Mouse (Mus musculus) Patski (cell line): ENCODE data around the gene Slc37a3. TPM values are rescaled to one million over a fixed set of nuclear protein-coding genes. Genes with fewer than 3 reads are reported as not detected.

Experiments
- ATAC-seq: fragments of 100-300 bp; one replicate; pipeline ENCODE4 v1.8.0; 2021
- CTCF ChIA-PET: fragments of 350-600 bp; sonication (Branson Sonifier 250); formaldehyde crosslinking; loops from one replicate; lab custom pipeline; 2022; ENCODE audit warnings: inconsistent platforms; lab: Charles Lee
- POLR2A ChIA-PET: fragments of 350-600 bp; sonication (Branson Sonifier 250); formaldehyde crosslinking; loops from one replicate; lab custom pipeline; 2022; ENCODE audit warnings: antibody characterized with exemption, inconsistent platforms; lab: Charles Lee
- DNase-seq: peaks from one replicate; pipeline ENCODE4 v3.0.0-alpha.2; 2011; ENCODE audit warnings: low read depth, low spot score
- H3K27me3 ChIP-seq: fragments of 371-371 bp; one replicate; pipeline ENCODE4 v1.5.1; 2021
- CTCF ChIP-seq: fragments of 100-300 bp; IDR thresholded peaks from one replicate; pipeline ENCODE4 v1.5.1; 2021
- in situ Hi-C: fragments of 300-500 bp; cut with MboI; formaldehyde crosslinking; loops from 3 replicates; pipeline ENCODE4 v1.11.1; 2018; ENCODE audit warnings: low pct_unique_long_range_greater_than_20kb, mixed read lengths
- polyA plus RNA-seq: library from polyadenylated mRNA; unstranded; gene quantifications from one replicate; pipeline ENCODE4 v1.2.3, GENCODE M21; 2021

Slc37a3 gene
- polyA plus RNA-seq, 1 experiment from 2014 or later, result 71.7 TPM

DNA sequence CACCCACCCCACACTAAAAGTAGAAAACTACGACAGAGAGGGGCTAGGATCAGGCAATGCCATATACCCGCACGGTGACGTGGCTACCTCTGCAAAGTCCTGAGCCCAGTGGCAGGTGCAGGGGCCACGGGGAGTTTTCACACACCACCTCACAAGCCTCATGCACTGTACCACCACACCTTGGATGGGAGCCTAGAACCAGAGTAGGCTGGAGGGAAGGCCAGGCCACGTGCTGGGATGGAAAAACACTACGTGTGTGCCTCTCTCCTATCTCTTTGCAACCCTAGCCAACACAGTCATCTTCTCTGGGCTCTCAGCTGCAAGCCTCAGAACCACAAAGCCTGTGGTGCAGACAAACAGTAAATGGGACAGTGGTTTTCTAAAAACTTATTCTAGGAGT is 46.5 kb downstream of the Slc37a3 start:
- H3K27me3 ChIP-seq, result no peaks in the 10 kb centered on the region
- CTCF ChIA-PET, result no interaction called here
- POLR2A ChIA-PET, result no interaction called here
- no peak for ATAC-seq
- no peak for DNase-seq
- TF ChIP-seq CTCF, result no peak
- in situ Hi-C loops, result no loop called here

DNA sequence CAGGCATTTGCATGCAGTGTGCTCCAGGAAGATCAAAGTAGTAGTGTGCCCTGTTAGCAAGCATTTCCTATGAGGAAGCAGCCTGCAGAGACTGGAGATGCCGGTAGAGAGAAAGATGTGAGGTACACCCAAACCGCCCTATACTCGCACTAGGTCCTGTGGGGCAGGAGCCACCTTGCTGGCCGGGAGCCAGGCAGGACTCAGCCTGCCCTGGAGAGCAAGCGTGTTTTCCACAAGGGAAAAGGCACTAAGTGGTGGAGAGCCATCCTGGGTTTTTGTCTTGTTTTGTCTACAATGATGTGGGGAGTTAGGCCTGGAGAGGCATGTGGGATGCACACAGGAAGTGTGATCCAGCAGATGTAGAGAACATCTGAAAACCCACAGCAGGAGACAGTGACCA is 57.2 kb downstream of the Slc37a3 start:
- no peak for TF ChIP-seq CTCF
- no peak for ATAC-seq
- in situ Hi-C loops, result no loop called here
- ChIA-PET POLR2A (no interaction called here), CTCF (no interaction called here)
- no peaks in the 10 kb centered on the region for H3K27me3 ChIP-seq
- DNase-seq, result no peak

DNA sequence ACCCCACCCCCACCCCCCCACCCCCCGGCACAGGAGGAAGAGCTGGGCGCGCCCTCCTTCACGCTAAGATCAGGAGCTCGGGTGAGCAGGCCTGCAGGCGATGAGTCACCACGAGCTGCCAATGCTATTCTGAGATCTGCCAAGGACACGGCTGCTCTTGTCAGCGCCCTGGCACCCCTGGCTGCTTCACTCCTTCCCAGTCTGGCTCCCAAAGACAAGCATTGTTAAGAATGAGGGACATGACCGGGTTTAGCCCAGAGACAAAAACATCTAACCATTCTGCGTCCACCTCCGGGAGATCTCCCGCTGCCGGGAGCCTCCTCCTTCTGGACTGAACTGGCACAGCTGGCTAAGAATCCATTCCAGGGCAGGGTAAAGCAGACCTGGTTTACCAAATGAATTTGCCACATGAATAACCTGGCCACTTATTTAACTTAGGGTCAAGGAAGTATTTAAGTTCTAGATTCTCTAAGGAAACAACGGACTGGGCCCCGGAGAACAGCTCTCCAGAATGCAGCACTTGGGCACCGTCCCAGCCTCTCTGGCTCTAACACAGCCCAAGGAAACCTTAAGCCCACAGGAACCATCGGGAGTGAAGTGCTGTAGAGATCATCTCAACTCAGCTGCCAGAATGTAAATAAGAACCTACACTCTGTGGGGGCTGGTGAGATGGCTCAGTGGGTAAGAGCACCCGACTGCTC is 58.3 kb downstream of the Slc37a3 start:
- POLR2A ChIA-PET, result no interaction called here
- no peaks in the 10 kb centered on the region for H3K27me3 ChIP-seq
- DNase-seq (peak; percentile 87), ATAC-seq (peak; percentile 95)
- CTCF ChIA-PET, result interaction anchor here (1.0 kb wide), 1 partner anchor 16 kb away, joined by 3 read pairs; no protein-coding TSS in a partner anchor
- in situ Hi-C loops, result no loop called here
- TF ChIP-seq CTCF, result no peak

DNA sequence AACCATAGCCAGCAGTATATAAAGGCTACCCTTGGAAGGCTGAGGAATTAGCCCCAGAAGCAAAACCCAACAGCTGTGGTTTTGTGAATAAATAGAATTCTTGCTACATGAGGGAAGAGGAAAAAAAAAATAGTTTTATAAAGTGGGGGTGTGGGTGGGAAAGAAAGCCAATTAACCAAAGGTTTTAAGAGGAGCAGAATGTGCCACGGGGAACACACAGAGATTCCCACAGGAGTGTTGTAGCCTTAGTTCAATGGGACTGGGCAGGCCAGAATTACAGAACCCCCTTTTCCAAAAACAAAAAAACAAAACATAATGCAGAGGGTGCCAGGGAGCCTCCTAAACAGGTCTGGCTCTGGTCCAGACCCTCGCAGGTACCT is 58.9 kb downstream of the Slc37a3 start:
- ChIA-PET CTCF (interaction anchor here (1.5 kb wide), 1 partner anchor 46 kb away, joined by 3 read pairs; no protein-coding TSS in a partner anchor), POLR2A (interaction anchor here (0.9 to 1.1 kb wide), 2 partner anchors 21 to 197 kb away, joined by 3 read pairs; no protein-coding TSS in a partner anchor)
- no peaks in the 10 kb centered on the region for H3K27me3 ChIP-seq
- ATAC-seq (peak; percentile 27), DNase-seq (peak; percentile 39)
- in situ Hi-C loops, result no loop called here
- no peak for TF ChIP-seq CTCF

DNA sequence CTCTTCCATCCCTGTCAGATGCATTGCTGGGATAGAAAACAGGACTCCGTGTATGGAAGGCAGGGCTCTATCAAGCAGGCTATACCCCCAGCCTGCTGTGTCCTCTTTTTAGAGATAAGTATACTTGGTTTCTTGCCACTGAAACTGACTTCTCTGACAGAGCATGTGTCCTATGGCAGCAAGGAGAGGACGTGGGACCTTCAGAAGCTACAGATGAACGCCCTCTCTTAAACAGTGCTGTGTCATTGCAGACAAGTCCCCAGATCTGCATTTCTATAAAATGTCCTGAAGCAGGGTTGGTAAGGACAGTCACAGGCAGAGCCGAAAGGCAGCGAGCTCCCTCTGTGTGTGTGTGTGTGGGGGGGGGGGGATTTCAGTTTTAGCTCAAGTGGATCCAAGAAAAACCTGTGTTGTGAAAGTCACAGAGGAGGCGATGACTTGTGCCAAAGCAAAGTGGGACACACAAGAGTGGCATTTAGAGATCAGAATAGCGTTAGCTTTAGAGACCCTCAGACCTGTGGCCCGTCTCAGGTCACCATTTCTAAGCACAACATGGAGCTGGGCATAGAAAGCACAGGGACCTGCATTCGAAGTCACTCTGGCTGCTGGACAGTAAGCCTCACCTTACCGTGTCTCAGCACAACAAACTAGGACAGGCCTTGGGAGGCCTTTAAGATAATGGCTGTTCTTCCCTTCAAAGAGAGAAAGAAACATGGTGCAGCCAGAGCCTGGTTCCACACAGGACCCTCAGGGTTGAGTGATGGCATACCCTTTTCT is 59.4 kb downstream of the Slc37a3 start:
- ChIA-PET CTCF (interaction anchor here (1.5 kb wide), 1 partner anchor 45 kb away, joined by 3 read pairs; no protein-coding TSS in a partner anchor), POLR2A (interaction anchor here (0.6 to 1.1 kb wide), 3 partner anchors 21 to 233 kb away, joined by 3 to 4 read pairs (median 3); no protein-coding TSS in a partner anchor)
- no peak for ATAC-seq
- in situ Hi-C loops, result no loop called here
- DNase-seq, result no peak
- no peaks in the 10 kb centered on the region for H3K27me3 ChIP-seq
- no peak for TF ChIP-seq CTCF

DNA sequence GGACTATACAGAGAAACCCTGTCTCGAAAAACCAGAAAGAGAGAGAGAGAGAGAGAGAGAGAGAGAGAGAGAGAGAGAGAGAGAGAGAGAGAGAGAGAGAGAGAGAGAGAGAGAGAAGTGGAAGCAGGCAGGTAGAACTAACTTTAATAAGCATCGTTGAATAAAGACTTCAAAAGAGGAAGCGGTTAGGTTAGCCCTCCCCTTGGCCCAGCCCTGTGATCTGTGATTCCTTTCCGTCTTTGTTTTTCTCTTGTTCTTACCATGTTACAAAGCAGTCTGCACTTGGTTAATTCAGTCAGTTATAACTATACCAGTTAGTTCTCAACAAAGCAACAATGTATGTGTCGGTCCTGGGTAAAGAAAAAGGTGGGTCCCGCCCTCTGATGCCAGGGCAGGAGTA is 61.4 kb downstream of the Slc37a3 start:
- ChIA-PET CTCF (no interaction called here), POLR2A (no interaction called here)
- H3K27me3 ChIP-seq, result no peaks in the 10 kb centered on the region
- ATAC-seq (no peak), DNase-seq (no peak)
- in situ Hi-C loops, result no loop called here
- TF ChIP-seq CTCF, result no peak

DNA sequence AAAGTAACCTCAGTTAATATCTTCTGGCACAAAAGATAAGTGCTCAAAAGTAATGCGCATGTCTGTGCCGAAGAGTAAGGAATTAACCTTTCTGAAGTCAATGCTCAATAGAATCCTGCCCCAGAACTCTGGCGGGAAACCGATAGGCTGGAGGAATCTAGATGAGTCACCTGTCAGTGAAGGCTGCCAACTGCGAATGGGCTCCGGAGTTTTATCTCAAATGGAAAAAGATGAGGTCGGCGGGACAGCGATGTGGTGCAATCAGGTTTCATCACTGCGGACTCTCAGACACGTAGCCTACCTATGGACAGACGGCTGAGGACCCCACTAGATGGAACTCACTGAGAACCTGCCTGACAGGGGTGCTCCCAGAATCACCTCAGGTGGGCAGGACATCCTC is 63.0 kb downstream of the Slc37a3 start:
- H3K27me3 ChIP-seq, result no peaks in the 10 kb centered on the region
- no peak for ATAC-seq
- in situ Hi-C loops, result no loop called here
- TF ChIP-seq CTCF, result no peak
- no peak for DNase-seq
- POLR2A ChIA-PET, result interaction anchor here (1.6 kb wide), 1 partner anchor 17 kb away, joined by 3 read pairs; no protein-coding TSS in a partner anchor
- CTCF ChIA-PET, result interaction anchor here (1.1 kb wide), 1 partner anchor 110 kb away, joined by 3 read pairs; no protein-coding TSS in a partner anchor

DNA sequence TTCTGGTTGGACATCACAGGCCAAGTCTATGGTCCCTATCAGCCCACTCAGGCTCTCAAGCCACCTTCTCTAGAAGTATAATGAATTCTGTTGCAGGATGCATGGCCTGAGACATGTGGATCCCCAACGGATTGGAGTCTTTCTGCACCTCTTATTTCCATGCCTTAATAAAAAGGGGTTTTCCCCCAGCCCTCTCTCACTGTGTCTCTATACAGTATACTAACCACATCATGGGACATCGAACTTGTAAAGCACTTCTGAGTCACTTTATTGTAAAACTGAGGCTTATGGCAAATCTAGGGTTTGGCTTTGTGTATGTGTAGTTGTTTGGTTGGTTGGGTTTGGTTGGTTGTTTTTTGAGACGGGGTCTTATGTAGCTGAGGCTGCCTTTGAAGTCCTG is 65.7 kb downstream of the Slc37a3 start:
- no peak for ATAC-seq
- no peaks in the 10 kb centered on the region for H3K27me3 ChIP-seq
- no peak for TF ChIP-seq CTCF
- CTCF ChIA-PET, result no interaction called here
- in situ Hi-C loops, result no loop called here
- POLR2A ChIA-PET, result no interaction called here
- DNase-seq, result no peak

DNA sequence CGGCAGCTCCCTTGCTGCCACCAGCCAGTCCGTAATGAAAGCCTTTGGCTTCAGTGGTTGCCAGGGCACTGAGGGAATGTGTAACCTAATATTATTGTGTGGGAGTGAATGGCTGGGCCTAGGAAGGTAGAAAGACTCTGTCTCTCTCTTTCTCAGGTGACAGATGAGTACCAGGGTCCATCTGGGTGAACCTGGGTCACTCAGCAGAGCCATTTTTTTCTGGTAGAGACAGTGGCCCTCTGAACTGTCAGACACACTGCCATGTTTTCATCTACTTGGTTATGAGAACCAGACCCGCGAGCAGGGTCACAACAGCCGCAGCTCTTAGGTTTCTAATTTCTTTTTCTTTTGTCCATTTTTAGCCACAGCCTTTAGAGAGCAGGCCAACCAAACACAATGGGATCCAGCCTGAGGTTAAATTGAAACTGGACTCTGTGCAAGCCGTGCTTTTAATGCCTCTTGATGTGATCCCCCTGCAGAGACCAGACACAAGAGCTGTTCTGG is 73.1 kb downstream of the Slc37a3 start:
- DNase-seq (no peak), ATAC-seq (no peak)
- no peak for TF ChIP-seq CTCF
- in situ Hi-C loops, result no loop called here
- no peaks in the 10 kb centered on the region for H3K27me3 ChIP-seq
- ChIA-PET POLR2A (no interaction called here), CTCF (no interaction called here)

DNA sequence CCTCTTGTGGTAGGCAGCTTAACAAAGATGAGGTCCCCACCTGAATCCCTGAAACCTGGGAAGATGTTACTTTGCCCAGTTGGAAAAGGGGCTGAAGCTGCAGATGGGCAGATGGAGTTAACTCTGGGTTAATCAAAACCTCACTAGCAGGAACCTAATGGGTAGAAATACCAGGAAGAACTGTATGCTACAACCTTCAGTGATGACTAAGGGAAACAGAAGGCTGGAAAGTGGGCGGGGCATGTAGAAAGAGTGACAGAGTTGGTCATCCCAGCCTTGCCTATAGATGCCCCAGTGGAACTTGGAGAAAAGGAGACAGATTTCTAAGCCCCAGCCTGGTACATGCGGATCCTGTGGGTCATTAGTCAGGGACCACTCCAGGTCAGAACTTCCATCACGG is 76.0 kb downstream of the Slc37a3 start:
- no peaks in the 10 kb centered on the region for H3K27me3 ChIP-seq
- DNase-seq (no peak), ATAC-seq (no peak)
- ChIA-PET CTCF (no interaction called here), POLR2A (no interaction called here)
- in situ Hi-C loops, result no loop called here
- no peak for TF ChIP-seq CTCF

DNA sequence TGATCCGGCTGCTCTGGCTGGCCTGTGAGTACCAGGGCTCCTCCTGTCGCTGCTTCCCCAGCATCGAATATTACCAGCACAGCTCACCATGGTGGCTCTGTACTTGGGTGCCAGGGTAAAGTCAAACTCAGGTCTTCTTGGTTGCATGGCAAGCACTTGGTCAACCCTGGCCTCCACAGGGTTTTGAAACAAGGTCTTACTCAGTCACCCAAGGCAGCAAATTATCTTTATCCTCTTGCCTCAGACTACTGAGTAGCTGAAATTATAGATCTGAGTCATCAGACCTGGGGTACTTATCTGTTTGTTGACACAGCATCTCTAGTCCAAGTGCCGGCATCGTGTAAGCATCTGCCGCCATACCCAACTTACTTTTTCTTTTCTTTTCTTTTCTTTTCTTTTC is 80.4 kb downstream of the Slc37a3 start:
- no peaks in the 10 kb centered on the region for H3K27me3 ChIP-seq
- TF ChIP-seq CTCF, result no peak
- ATAC-seq (peak; percentile 4), DNase-seq (no peak)
- in situ Hi-C loops, result no loop called here
- ChIA-PET CTCF (interaction anchor here (1.5 kb wide), 1 partner anchor 10 kb away, joined by 4 read pairs; no protein-coding TSS in a partner anchor), POLR2A (interaction anchor here (0.8 to 1.2 kb wide), 2 partner anchors 17 to 21 kb away, joined by 3 read pairs; no protein-coding TSS in a partner anchor)
